Mouse (Mus musculus) limb, embryonic 14.5 days (tissue): Measurements from ENCODE around the gene Fbxw7. TPM values are rescaled to one million over a fixed set of nuclear protein-coding genes. Genes with fewer than 3 reads are reported as not detected.

Experiments
- ATAC-seq: fragments of 200-750 bp; cut with Nextera tagmentation; 2 replicates; pipeline ENCODE4 v1.8.0; 2017; ENCODE audit warnings: low read depth, moderate number of reproducible peaks, moderate TSS enrichment; ENCODE audit not compliant: low FRiP score
- DNase-seq: peaks from one replicate; pipeline ENCODE4 v3.0.0-alpha.2; 2015; ENCODE audit warnings: low spot score
- H3K27ac ChIP-seq: fragments of 300-500 bp; sonication (generic); replicated peaks from 2 replicates; pipeline ENCODE4 v1.5.1; 2014; ENCODE audit warnings: low read depth, mild to moderate bottlenecking, low read length, moderate library complexity, mixed read lengths
- H3K27me3 ChIP-seq: fragments of 300-500 bp; sonication (generic); 2 replicates; pipeline ENCODE4 v1.6.1; 2014; ENCODE audit warnings: low read length, mixed read lengths; ENCODE audit not compliant: control insufficient read depth, insufficient read depth
- H3K36me3 ChIP-seq: fragments of 300-500 bp; sonication (generic); 2 replicates; pipeline ENCODE4 v1.6.1; 2014; ENCODE audit warnings: mild to moderate bottlenecking, low read length, moderate library complexity, mixed read lengths; ENCODE audit not compliant: control insufficient read depth, insufficient read depth
- H3K4me1 ChIP-seq: fragments of 300-500 bp; sonication (generic); 2 replicates; pipeline ENCODE4 v1.6.1; 2014; ENCODE audit warnings: antibody characterized with exemption, low read length, mixed read lengths; ENCODE audit not compliant: control insufficient read depth, insufficient read depth
- H3K4me2 ChIP-seq: fragments of 300-500 bp; sonication (generic); replicated peaks from 2 replicates; pipeline ENCODE4 v1.6.1; 2014; ENCODE audit warnings: low read depth, mild to moderate bottlenecking, low read length, moderate library complexity; ENCODE audit not compliant: severe bottlenecking
- H3K4me3 ChIP-seq: fragments of 300-500 bp; sonication (generic); replicated peaks from 2 replicates; pipeline ENCODE4 v1.5.1; 2014; ENCODE audit warnings: low read length
- H3K9ac ChIP-seq: fragments of 300-500 bp; sonication (generic); 2 replicates; pipeline ENCODE4 v1.6.1; 2014; ENCODE audit warnings: mild to moderate bottlenecking, low read depth, low read length, moderate library complexity; ENCODE audit not compliant: severe bottlenecking
- H3K9me3 ChIP-seq: fragments of 300-500 bp; sonication (generic); 2 replicates; pipeline ENCODE4 v1.6.1; 2016; ENCODE audit warnings: low read length; ENCODE audit not compliant: control insufficient read depth
- POLR2A ChIP-seq: fragments of 200-500 bp; IDR thresholded peaks from 2 replicates; pipeline ENCODE4 v1.8.0; 2012; ENCODE audit warnings: inconsistent platforms, mild to moderate bottlenecking, moderate library complexity, borderline replicate concordance; ENCODE audit not compliant: insufficient read depth, insufficient read length; ENCODE audit errors: extremely low read depth
- WGBS: fragments of 180-500 bp; shearing (Covaris S2); extraction: QIAGEN DNeasy Blood & Tissue Kit; methylation state at CpG from one replicate; pipeline ENCODE4 v1.1.7; 2014; 5-methylcytosine and 5-hydroxymethylcytosine counted together
- polyA plus RNA-seq, 2 experiments: library from polyadenylated mRNA; depleted of rRNA in 1 of 2; stranded (reverse) in 1 of 2; unstranded in 1 of 2; fragments of >200 nt; fragmentation: Nextera tagmentation in 1 of 2; extraction: Ambion mirVana in 1 of 2; gene quantifications; 2 replicates each; pipeline versions ENCODE4 v1.2.1 to v1.2.3; 2012 to 2014

Fbxw7 gene
- polyA plus RNA-seq, 2 experiments = 10.6 to 13.4 TPM

- Histone ChIP-seq H3K4me1 (no peaks in the 10 kb centered on the region), H3K27me3 (no peaks in the 10 kb centered on the region), H3K27ac (no peak overlapping the region), H3K9me3 (no peaks in the 10 kb centered on the region), H3K4me3 (no peak overlapping the region), H3K36me3 (no peaks in the 10 kb centered on the region), H3K9ac (no peak overlapping the region), H3K4me2 (no peak overlapping the region)
- no peak for TF ChIP-seq POLR2A
- no peak for ATAC-seq
- no peak for DNase-seq
Measured at GRCm38 (mm10) chr3:85020137-85020536, 205.1 kb downstream of the Fbxw7 start.

GRCm38 (mm10) chr3:85021816-85022215, 206.7 kb downstream of the Fbxw7 start:
- WGBS = 94% methylated on average over 6 of the region's 6 CpGs
- DNase-seq = no peak
- Histone ChIP-seq H3K9ac (no peak overlapping the region), H3K36me3 (no peaks in the 10 kb centered on the region), H3K4me3 (no peak overlapping the region), H3K9me3 (no peaks in the 10 kb centered on the region), H3K4me2 (no peak overlapping the region), H3K27ac (no peak overlapping the region), H3K4me1 (no peaks in the 10 kb centered on the region), H3K27me3 (no peaks in the 10 kb centered on the region)
- no peak for ATAC-seq
- no peak for TF ChIP-seq POLR2A

DNA sequence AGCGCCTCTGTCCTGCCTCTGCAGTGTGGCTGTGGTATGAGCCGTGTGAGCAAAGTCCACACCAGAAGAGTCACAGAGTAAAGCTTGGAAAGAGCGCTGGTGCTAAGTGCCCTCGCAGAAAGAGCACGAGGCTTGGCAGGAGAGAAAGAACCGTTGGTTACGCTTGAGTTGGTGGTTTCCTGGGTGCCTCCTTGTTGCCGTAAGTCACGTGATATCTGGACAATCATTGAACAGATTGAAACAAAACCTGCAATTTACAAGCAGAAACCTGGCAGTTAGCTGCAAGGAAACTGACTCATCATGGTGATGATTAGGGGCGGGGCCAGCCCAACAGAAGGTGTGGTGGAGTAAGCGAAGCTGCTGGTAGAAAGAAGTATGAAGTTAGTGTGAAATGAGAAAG, 207.7 kb downstream of the Fbxw7 start:
- no peak for ATAC-seq
- no peak overlapping the region for H3K4me3 ChIP-seq
- H3K36me3 ChIP-seq = no peaks in the 10 kb centered on the region
- no peaks in the 10 kb centered on the region for H3K4me1 ChIP-seq
- DNase-seq = no peak
- no peaks in the 10 kb centered on the region for H3K27me3 ChIP-seq
- no peak overlapping the region for H3K4me2 ChIP-seq
- no peak overlapping the region for H3K27ac ChIP-seq
- 79% methylated on average over 11 of the region's 11 CpGs for WGBS
- H3K9me3 ChIP-seq = no peaks in the 10 kb centered on the region
- no peak for TF ChIP-seq POLR2A
- no peak overlapping the region for H3K9ac ChIP-seq

- H3K27ac ChIP-seq = no peak overlapping the region
- H3K4me2 ChIP-seq = no peak overlapping the region
- no peaks in the 10 kb centered on the region for H3K36me3 ChIP-seq
- DNase-seq = no peak
- H3K4me3 ChIP-seq = no peak overlapping the region
- H3K9ac ChIP-seq = no peak overlapping the region
- no peaks in the 10 kb centered on the region for H3K27me3 ChIP-seq
- 63% methylated on average over 2 of the region's 2 CpGs for WGBS
- H3K4me1 ChIP-seq = no peaks in the 10 kb centered on the region
- no peaks in the 10 kb centered on the region for H3K9me3 ChIP-seq
- ATAC-seq = no peak
- no peak for TF ChIP-seq POLR2A
Measured at GRCm38 (mm10) chr3:85024237-85024636, 209.2 kb downstream of the Fbxw7 start.

- no peak for DNase-seq
- Histone ChIP-seq H3K4me1 (no peaks in the 10 kb centered on the region), H3K4me2 (no peak overlapping the region), H3K9ac (no peak overlapping the region), H3K27me3 (no peaks in the 10 kb centered on the region), H3K27ac (no peak overlapping the region), H3K9me3 (no peaks in the 10 kb centered on the region), H3K4me3 (no peak overlapping the region), H3K36me3 (no peaks in the 10 kb centered on the region)
- 26% methylated on average over 6 of the region's 6 CpGs for WGBS
- no peak for ATAC-seq
- TF ChIP-seq POLR2A = no peak
Measured at GRCm38 (mm10) chr3:85024817-85025705, 210.0 kb downstream of the Fbxw7 start.

Other genes with a start within 250 kb of the Fbxw7 start
- gene Arfip1, start 232.6 kb upstream of the Fbxw7 start, polyA plus RNA-seq (2012; rRNA removed) = 25.2 and 30.2 TPM in 2 replicates
- gene Arfip1, start 232.6 kb upstream of the Fbxw7 start, polyA plus RNA-seq (2014; fragmentation: Nextera tagmentation; extraction: Ambion mirVana) = 50.0 and 56.9 TPM in 2 replicates
- 0.88 and 1.1 TPM in 2 replicates for gene Tigd4, start 221.7 kb upstream of the Fbxw7 start, polyA plus RNA-seq (2012; rRNA removed)
- gene Tigd4, start 221.7 kb upstream of the Fbxw7 start, polyA plus RNA-seq (2014; fragmentation: Nextera tagmentation; extraction: Ambion mirVana) = 1.2 and 1.3 TPM in 2 replicates
- 3.2 and 4.2 TPM in 2 replicates for gene Tmem154, start 149.1 kb upstream of the Fbxw7 start, polyA plus RNA-seq (2012; rRNA removed)
- gene Tmem154, start 149.1 kb upstream of the Fbxw7 start, polyA plus RNA-seq (2014; fragmentation: Nextera tagmentation; extraction: Ambion mirVana) = 6.8 and 9.0 TPM in 2 replicates